Mouse (Mus musculus) heart, embryonic 16.5 days (tissue): Measurements from ENCODE around the gene Ptgfr. TPM values are rescaled to one million over a fixed set of nuclear protein-coding genes. Genes with fewer than 3 reads are reported as not detected.

ENCODE experiments used
- ATAC-seq: fragments of 200-750 bp; cut with Nextera tagmentation; replicated peaks from 2 replicates; pipeline ENCODE4 v1.8.0; 2017; ENCODE audit warnings: moderate number of reproducible peaks; ENCODE audit not compliant: insufficient read depth, low FRiP score; ENCODE audit errors: extremely low read depth
- H3K27ac ChIP-seq: fragments of 300-500 bp; sonication (generic); 2 replicates; pipeline ENCODE4 v1.5.1; 2014; ENCODE audit warnings: mild to moderate bottlenecking, low read length, control low read depth, moderate library complexity
- H3K27me3 ChIP-seq: fragments of 300-500 bp; sonication (generic); 2 replicates; pipeline ENCODE4 v1.6.1; 2014; ENCODE audit warnings: low read length, mixed read lengths; ENCODE audit not compliant: control insufficient read depth, insufficient read depth
- H3K36me3 ChIP-seq: fragments of 300-500 bp; sonication (generic); 2 replicates; pipeline ENCODE4 v1.6.1; 2014; ENCODE audit not compliant: control insufficient read depth, insufficient read depth
- H3K4me1 ChIP-seq: fragments of 300-500 bp; sonication (generic); 2 replicates; pipeline ENCODE4 v1.6.1; 2014; ENCODE audit warnings: low read length, mixed read lengths; ENCODE audit not compliant: control insufficient read depth, insufficient read depth
- H3K4me2 ChIP-seq: fragments of 300-500 bp; sonication (generic); 2 replicates; pipeline ENCODE4 v1.6.1; 2014; ENCODE audit warnings: low read depth, mild to moderate bottlenecking, control low read depth, low read length
- H3K4me3 ChIP-seq: fragments of 300-500 bp; sonication (generic); 2 replicates; pipeline ENCODE4 v1.5.1; 2014; ENCODE audit warnings: mild to moderate bottlenecking, control low read depth, low read length
- H3K9ac ChIP-seq: fragments of 300-500 bp; sonication (generic); 2 replicates; pipeline ENCODE4 v1.6.1; 2014; ENCODE audit warnings: low read length, control low read depth
- H3K9me3 ChIP-seq: fragments of 300-500 bp; sonication (generic); replicated peaks from 2 replicates; pipeline ENCODE4 v1.6.1; 2016; ENCODE audit warnings: low read length; ENCODE audit not compliant: control insufficient read depth
- WGBS: fragments of 180-500 bp; shearing (Covaris S2); extraction: QIAGEN DNeasy Blood & Tissue Kit; methylation state at CpG from one replicate; pipeline ENCODE4 v1.1.7; 2014; 5-methylcytosine and 5-hydroxymethylcytosine counted together
- polyA plus RNA-seq: library from polyadenylated mRNA; unstranded; fragments of >200 nt; fragmentation: Nextera tagmentation; extraction: Ambion mirVana; gene quantifications from 2 replicates; pipeline ENCODE4 v1.2.1, GENCODE M21; 2015

Ptgfr gene
- polyA plus RNA-seq, 1 experiment from 2014 or later: 1.6 TPM

GRCm38 (mm10) chr3:151838372-151838771 lies 942 bp upstream of the Ptgfr start:
- Histone ChIP-seq H3K9me3 (no peaks in the 10 kb centered on the region), H3K27ac (no peak overlapping the region), H3K4me1 (no peaks in the 10 kb centered on the region), H3K36me3 (no peaks in the 10 kb centered on the region), H3K9ac (no peak overlapping the region), H3K4me3 (no peak overlapping the region), H3K27me3 (peaks cover 3% of the 10 kb centered on the region), H3K4me2 (no peak overlapping the region)
- 50% methylated on average over 6 of the region's 6 CpGs for WGBS
- ATAC-seq: no peak

GRCm38 (mm10) chr3:151837749-151838148 lies 319 bp upstream of the Ptgfr start:
- Histone ChIP-seq H3K4me1 (no peaks in the 10 kb centered on the region), H3K27ac (no peak overlapping the region), H3K9ac (peak overlapping the region; percentile 69; the same call in 1 of the 2 replicates), H3K4me2 (peak overlapping the region; percentile 89), H3K9me3 (no peaks in the 10 kb centered on the region), H3K4me3 (peak overlapping the region; percentile 67), H3K27me3 (peaks cover 3% of the 10 kb centered on the region), H3K36me3 (no peaks in the 10 kb centered on the region)
- no peak for ATAC-seq
- WGBS: 59% methylated on average over 9 of the region's 9 CpGs

GRCm38 (mm10) chr3:151836451-151836850 lies 979 bp downstream of the Ptgfr start:
- ATAC-seq: no peak
- 8% methylated on average over 5 of the region's 5 CpGs for WGBS
- peak overlapping the region; percentile 89 for H3K4me2 ChIP-seq
- no peaks in the 10 kb centered on the region for H3K4me1 ChIP-seq
- no peaks in the 10 kb centered on the region for H3K36me3 ChIP-seq
- no peaks in the 10 kb centered on the region for H3K9me3 ChIP-seq
- peaks cover 3% of the 10 kb centered on the region for H3K27me3 ChIP-seq
- no peak overlapping the region for H3K9ac ChIP-seq
- no peak overlapping the region for H3K27ac ChIP-seq
- H3K4me3 ChIP-seq: peak overlapping the region; percentile 67

DNA sequence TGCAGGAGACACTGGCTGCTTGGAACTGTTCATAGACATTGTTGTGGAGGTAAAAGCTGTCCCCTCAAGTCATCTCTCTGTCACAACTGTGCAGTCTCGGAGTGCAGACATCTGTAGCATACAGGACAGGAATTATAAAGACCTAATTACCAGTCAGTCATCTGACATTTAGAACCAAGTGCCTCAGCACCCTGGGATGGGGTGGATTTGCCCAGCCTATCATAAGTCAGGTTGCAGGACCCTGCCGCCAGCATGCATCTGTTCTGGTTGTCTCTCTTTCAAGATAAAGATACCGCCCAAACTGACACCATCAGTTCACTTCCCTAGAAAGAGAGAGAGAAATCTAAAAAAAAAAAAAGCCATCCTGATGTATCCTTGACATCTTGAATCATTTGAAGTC lies 1.6 kb downstream of the Ptgfr start:
- WGBS: 52% methylated on average over 3 of the region's 3 CpGs
- Histone ChIP-seq H3K4me3 (no peak overlapping the region), H3K9ac (no peak overlapping the region)

DNA sequence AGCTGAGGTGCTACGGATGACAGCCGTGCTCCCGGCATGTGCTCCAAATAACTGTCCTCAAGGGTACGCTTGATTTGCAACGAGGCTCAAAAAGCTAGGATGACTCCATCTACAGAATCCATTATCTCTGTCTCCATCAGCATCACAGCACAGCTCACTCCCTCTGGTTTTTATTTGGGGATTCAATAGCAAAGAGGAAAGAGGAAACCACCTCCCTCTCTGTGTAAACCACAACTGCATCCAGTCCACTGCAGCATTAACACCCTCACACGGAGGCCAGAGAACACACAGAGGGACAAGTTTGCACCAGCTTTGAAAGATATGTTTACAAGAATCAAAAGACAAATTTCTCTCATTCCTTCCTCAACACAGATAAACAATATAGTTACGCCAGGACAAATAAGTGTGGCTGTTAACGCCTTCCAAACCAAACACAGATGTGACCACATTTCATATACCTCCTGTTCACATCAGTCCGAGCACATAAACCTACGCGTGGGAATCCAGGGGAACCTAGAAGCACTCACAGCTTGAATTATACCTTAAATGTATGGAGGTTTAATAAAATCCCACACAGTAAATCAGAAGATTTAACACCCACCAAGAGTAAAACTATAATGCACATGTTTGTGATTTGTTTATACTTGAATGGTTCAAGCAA lies 9.3 kb downstream of the Ptgfr start:
- no peak overlapping the region for H3K9ac ChIP-seq
- no peaks in the 10 kb centered on the region for H3K36me3 ChIP-seq
- H3K9me3 ChIP-seq: no peaks in the 10 kb centered on the region
- 75% methylated on average over 11 of the region's 11 CpGs for WGBS
- H3K4me1 ChIP-seq: no peaks in the 10 kb centered on the region
- no peaks in the 10 kb centered on the region for H3K27me3 ChIP-seq
- H3K4me2 ChIP-seq: no peak overlapping the region
- H3K4me3 ChIP-seq: no peak overlapping the region
- no peak for ATAC-seq
- H3K27ac ChIP-seq: no peak overlapping the region

More for the DNA sequence above, 1.6 kb downstream of the Ptgfr start:
- no peaks in the 10 kb centered on the region for H3K4me1 ChIP-seq
- H3K27me3 ChIP-seq: peaks cover 3% of the 10 kb centered on the region
- no peak overlapping the region for H3K4me2 ChIP-seq
- H3K9me3 ChIP-seq: no peaks in the 10 kb centered on the region
- no peak overlapping the region for H3K27ac ChIP-seq
- ATAC-seq: no peak
- H3K36me3 ChIP-seq: no peaks in the 10 kb centered on the region

- Histone ChIP-seq H3K9me3 (no peaks in the 10 kb centered on the region), H3K36me3 (no peaks in the 10 kb centered on the region), H3K4me2 (no peak overlapping the region), H3K27ac (no peak overlapping the region), H3K27me3 (no peaks in the 10 kb centered on the region), H3K9ac (no peak overlapping the region), H3K4me3 (no peak overlapping the region), H3K4me1 (no peaks in the 10 kb centered on the region)
- 69% methylated on average over 4 of the region's 4 CpGs for WGBS
- no peak for ATAC-seq
Observed at GRCm38 (mm10) chr3:151819811-151820210, 17.6 kb downstream of the Ptgfr start.

GRCm38 (mm10) chr3:151818265-151818664 lies 19.2 kb downstream of the Ptgfr start:
- Histone ChIP-seq H3K4me2 (no peak overlapping the region), H3K9ac (no peak overlapping the region), H3K36me3 (no peaks in the 10 kb centered on the region), H3K9me3 (no peaks in the 10 kb centered on the region), H3K4me3 (no peak overlapping the region), H3K27ac (no peak overlapping the region), H3K4me1 (no peaks in the 10 kb centered on the region), H3K27me3 (no peaks in the 10 kb centered on the region)
- ATAC-seq: no peak
- 81% methylated on average over 6 of the region's 6 CpGs for WGBS

DNA sequence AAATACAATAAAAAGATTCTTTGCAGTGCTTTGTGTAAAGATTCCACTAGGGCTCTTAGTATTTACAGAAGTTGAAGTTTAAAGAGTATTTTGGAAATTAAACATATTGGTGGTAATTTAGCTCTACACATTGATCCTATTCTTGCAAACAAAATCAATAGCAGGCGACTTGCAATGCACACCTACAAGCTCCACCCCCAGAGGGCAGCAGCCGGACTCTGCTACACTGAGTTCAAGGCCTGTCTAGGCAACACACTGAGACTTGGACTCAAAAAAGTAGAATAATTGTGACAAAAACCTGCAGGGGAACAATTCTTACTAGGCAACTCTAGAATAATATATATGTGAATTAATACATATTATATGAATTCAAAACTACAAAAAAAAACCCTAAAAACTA lies 28.8 kb downstream of the Ptgfr start:
- Histone ChIP-seq H3K4me1 (no peaks in the 10 kb centered on the region), H3K27me3 (no peaks in the 10 kb centered on the region), H3K4me3 (no peak overlapping the region), H3K9ac (no peak overlapping the region), H3K4me2 (no peak overlapping the region), H3K9me3 (no peaks in the 10 kb centered on the region), H3K36me3 (no peaks in the 10 kb centered on the region), H3K27ac (no peak overlapping the region)
- WGBS: 75% methylated on average over 2 of the region's 2 CpGs
- ATAC-seq: no peak

GRCm38 (mm10) chr3:151788622-151789021 lies 48.8 kb downstream of the Ptgfr start:
- H3K4me2 ChIP-seq: no peak overlapping the region

More at GRCm38 (mm10) chr3:151788622-151789021, 48.8 kb downstream of the Ptgfr start:
- H3K9ac ChIP-seq: no peak overlapping the region
- H3K27me3 ChIP-seq: no peaks in the 10 kb centered on the region
- no peaks in the 10 kb centered on the region for H3K4me1 ChIP-seq
- H3K4me3 ChIP-seq: no peak overlapping the region
- 74% methylated on average over 8 of the region's 8 CpGs for WGBS
- no peak for ATAC-seq
- H3K36me3 ChIP-seq: no peaks in the 10 kb centered on the region
- no peak overlapping the region for H3K27ac ChIP-seq
- no peaks in the 10 kb centered on the region for H3K9me3 ChIP-seq
